Mouse (Mus musculus): Measurements from ENCODE around the gene Olfr1325. TPM values are rescaled to one million over a fixed set of nuclear protein-coding genes. Genes with fewer than 3 reads are reported as not detected.
"Not testable (repeated sequence)": the region's sequence is repeated elsewhere in the genome, so short reads cannot be mapped to it uniquely, and the experiment has no call there.

The Olfr1325 gene
- total RNA-seq (2018; cell fraction: chromatin; rRNA removed), result not detected
- total RNA-seq (2018; cell fraction: cytosol; rRNA removed), result not detected
- not detected for total RNA-seq (2018; cell fraction: nucleus; rRNA removed)
- polyA plus RNA-seq (2018), result not detected in 3 replicates

DNA sequence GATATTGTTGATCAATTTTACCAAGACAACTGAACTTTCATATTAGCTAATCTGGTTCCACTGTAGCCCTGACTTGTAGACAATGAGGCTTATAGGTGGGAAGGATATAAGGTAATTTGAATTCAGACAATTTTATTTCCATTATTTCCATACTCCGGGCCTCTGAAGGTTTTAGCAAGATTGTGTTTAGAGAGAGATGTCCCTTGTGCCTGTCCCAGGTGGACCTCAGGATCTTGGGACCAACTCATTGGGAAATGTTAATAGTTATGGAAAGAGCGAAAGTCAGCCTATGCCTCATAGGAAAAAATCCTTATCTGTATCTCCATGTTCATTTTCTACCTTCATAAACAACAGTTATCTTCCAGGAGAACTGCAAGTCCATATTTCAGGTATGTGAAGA lies at the start of gene Olfr1325:
Gene Olfr1325, plus strand, starts transcription at position 301 of the 400 bp plus-strand sequence.
- no peaks in the 10 kb centered on the region for H3K79me2 ChIP-seq (ENCODE audit: inconsistent target)
- H3K4me3 ChIP-seq (ENCODE audit: inconsistent target), result no peak within 1 kb of the TSS
- H3K36me3 ChIP-seq (ENCODE audit: inconsistent target), result no peaks in the 10 kb centered on the region
- H3K27ac ChIP-seq, result no peak within 1 kb of the TSS
- 83% methylated on average over 2 of the region's 2 CpGs for WGBS (ENCODE audit: missing documents)

DNA sequence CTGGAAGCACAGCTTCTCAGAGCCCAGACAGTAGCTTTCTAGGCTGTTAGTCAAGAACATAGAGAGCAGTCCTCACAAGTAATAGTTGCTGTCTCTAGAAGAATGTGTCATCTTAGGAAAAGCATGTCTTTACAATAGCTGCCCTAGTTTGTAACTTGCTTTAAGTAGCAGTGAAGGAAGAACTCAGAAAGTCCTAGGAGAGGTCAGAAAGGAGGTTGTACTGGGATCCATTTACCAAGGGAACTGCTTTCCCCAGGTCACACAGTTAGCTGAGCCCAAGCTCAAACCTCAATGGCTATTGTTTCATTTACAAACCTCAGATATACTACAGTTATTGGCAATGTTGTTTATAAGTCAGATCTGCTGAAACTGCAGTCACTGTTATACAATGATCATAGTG lies 17.7 kb upstream of the Olfr1325 start, which contains the start of gene Olfr1326-ps1:
Gene Olfr1326-ps1, minus strand, starts transcription at position 101 of the 400 bp plus-strand sequence.
- no peaks in the 10 kb centered on the region for H3K79me2 ChIP-seq (ENCODE audit: inconsistent target)
- no peaks in the 10 kb centered on the region for H3K36me3 ChIP-seq (ENCODE audit: inconsistent target)

DNA sequence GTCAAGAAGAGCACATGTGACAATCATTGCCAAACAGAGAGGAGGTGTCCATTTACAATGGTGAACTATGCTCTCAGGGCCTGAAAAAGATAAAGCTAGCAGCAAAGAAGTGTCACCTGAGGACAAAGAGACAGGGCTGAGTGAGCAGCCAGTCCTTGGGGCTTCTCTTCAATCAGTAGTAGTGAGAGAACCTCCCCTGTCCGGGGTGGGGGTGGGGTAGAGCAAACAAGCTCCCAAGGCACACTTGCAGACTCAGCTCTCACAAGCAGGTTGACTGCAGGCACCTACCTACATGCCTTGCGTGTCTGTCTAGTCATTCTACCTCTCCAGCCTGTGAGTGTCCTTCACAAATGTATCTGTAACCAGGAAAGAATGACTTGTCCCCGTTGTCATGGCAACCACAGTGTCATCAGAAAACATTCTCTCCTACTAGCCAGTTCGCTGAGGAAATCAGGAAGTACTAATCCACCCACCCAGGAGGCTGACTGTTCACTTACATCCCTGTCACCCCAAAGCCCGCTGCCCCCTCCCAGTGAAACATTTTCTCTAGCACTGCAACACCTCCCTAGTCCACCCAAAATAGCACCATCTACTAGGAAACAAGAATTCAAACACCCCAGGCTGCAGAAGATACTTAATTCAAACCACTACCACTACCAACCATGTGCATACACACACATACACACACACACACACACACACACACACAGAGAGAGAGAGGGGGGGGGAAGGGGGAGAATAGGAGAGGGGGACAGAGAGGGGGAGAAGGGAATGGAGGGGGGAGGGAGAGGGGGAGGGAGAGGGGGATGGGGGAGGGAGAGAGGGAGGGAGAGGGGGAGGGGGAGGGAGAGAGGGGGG lies 53.2 kb downstream of the Olfr1325 start, which contains the start of gene Gm5640:
Gene Gm5640, minus strand, starts transcription at position 170 of the 858 bp plus-strand sequence.
- not testable (repeated sequence) for H3K4me3 ChIP-seq (ENCODE audit: inconsistent target); H3K36me3 ChIP-seq (ENCODE audit: inconsistent target); H3K27ac ChIP-seq; H3K79me2 ChIP-seq (ENCODE audit: inconsistent target)
- WGBS (ENCODE audit: missing documents), result no CpG with 5 or more reads among the region's 5 CpGs

More for the DNA sequence above, 17.7 kb upstream of the Olfr1325 start, which contains the start of gene Olfr1326-ps1:
- H3K27ac ChIP-seq, result no peak within 1 kb of the TSS
- H3K4me3 ChIP-seq (ENCODE audit: inconsistent target), result no peak within 1 kb of the TSS

DNA sequence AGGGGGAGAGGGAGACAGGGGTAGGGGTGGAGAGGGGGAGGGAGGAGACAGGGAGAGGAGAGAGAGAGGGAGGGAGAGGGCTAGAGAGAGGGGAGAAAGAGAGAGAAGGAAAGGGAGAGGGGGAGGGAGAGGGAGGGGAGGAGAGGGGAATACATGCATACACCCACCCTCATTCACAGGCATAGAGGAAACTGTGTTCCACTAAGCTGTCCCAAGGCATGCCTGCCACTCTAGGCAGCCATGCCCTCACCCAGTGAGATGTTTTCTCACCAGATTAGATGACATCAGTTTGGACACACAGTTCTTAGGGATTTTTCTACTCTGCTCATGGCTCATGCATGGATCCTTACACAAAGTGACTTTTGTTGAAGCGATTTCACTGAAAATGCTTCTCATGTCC lies 53.9 kb downstream of the Olfr1325 start:
- H3K36me3 ChIP-seq (ENCODE audit: inconsistent target); H3K27ac ChIP-seq; H3K79me2 ChIP-seq (ENCODE audit: inconsistent target); H3K4me3 ChIP-seq (ENCODE audit: inconsistent target): not testable (repeated sequence)
- no CpG with 5 or more reads among the region's 1 CpGs for WGBS (ENCODE audit: missing documents)

Other genes starting within 250 kb of the Olfr1325 start
- gene Lage3, start 239.1 kb upstream of the Olfr1325 start, polyA plus RNA-seq (2018), result 25.6 to 62.6 TPM (median 35.9 TPM) in 3 replicates
- 17.1 to 29.5 TPM (median 25.0 TPM) in 3 replicates for gene Ubl4a, start 219.5 kb upstream of the Olfr1325 start, polyA plus RNA-seq (2018)
- gene Slc10a3, start 219.3 kb upstream of the Olfr1325 start, polyA plus RNA-seq (2018), result 25.6 to 29.5 TPM (median 27.5 TPM) in 3 replicates
- gene Fam3a, start 199.4 kb upstream of the Olfr1325 start, polyA plus RNA-seq (2018), result 24.1 to 37.8 TPM (median 27.4 TPM) in 3 replicates
- gene Ikbkg, start 199.4 kb upstream of the Olfr1325 start, polyA plus RNA-seq (2018), result 21.1 to 27.6 TPM (median 22.4 TPM) in 3 replicates
- gene G6pdx, start 163.5 kb upstream of the Olfr1325 start, polyA plus RNA-seq (2018), result 140 to 235 TPM (median 171 TPM) in 3 replicates
- not detected in 3 replicates for gene Gm6880, start 111.3 kb upstream of the Olfr1325 start, polyA plus RNA-seq (2018)
- not detected in 3 replicates for gene Olfr1326-ps1, start 17.8 kb upstream of the Olfr1325 start, polyA plus RNA-seq (2018)
- gene Gm5640, start 53.0 kb downstream of the Olfr1325 start, polyA plus RNA-seq (2018), result not detected in 3 replicates
- gene Gm6890, start 148.2 kb downstream of the Olfr1325 start, polyA plus RNA-seq (2018), result not detected in 3 replicates
- gene Gm5936, start 244.5 kb downstream of the Olfr1325 start, polyA plus RNA-seq (2018), result not detected in 3 replicates

All from macrophage (primary cell).